Mouse (Mus musculus) liver, adult 2 months (tissue): ENCODE measurements at regions not wholly inside any gene's neighbourhood (a gene's known extent, or its start where the extent isn't known, plus 50 kb on each side); places are given as distances from the start of the nearest gene placed in this dataset.

Experiments
- CTCF ChIP-seq: fragments of 200-500 bp; IDR thresholded peaks from 2 replicates; pipeline ENCODE4 v1.5.1; 2011; ENCODE audit warnings: low read depth, low read length, control low read depth
- POLR2A ChIP-seq: fragments of 200-500 bp; IDR thresholded peaks from 2 replicates; pipeline ENCODE4 v1.6.1; 2011; ENCODE audit warnings: low read length, control low read depth; ENCODE audit not compliant: insufficient read depth; ENCODE audit errors: extremely low read depth

DNA sequence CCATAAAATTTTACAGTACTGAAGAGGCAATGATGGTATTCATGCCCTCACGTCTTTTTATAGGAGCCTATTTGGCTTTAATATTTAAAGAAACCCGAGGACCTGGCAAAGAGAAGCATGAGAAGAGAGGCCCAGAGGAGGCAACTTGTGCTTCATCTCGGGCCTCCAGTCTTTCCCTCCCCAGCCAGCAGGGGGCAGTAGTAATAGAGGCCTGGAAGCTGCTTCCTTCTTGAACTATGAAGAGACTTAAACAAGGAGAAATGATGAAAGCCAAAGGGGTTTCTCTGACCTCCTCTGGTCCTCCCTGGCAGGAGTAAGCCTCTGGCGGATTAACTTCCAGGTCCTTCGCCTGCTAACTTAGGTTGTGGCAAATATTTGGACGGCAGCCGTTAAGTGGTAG is 284.5 kb downstream of the Hlx start:
- TF ChIP-seq CTCF (peak; percentile 82), POLR2A (no peak)
